Comparison of ENCODE assay signal across 9 mouse cellular contexts in genomic region chr2:34971080-34971888, GRCm38 (mm10). TPM values are rescaled to one million over a fixed set of nuclear protein-coding genes. Genes with fewer than 3 reads are reported as not detected.
"Had no signal": no experiment of that assay in that cellular context is flagged by ENCODE, and none has a peak within 500 bp of the region (broad histone marks: within the 10 kb centered on the region; RNA-seq: fewer than 3 reads in every experiment).

No protein-coding gene starts in this region.

- H3K4me3 ChIP-seq: midbrain, embryonic 12.5 days; myocyte; neural tube, embryonic 13.5 days; neural tube, embryonic 15.5 days had no signal

- H3K27me3 ChIP-seq: neural tube, embryonic 13.5 days; neural tube, embryonic 15.5 days had no signal

- H3K27ac ChIP-seq: midbrain, embryonic 12.5 days; neural tube, embryonic 13.5 days; neural tube, embryonic 15.5 days had no signal

- ATAC-seq: midbrain, embryonic 16.5 days had no signal

- H3K9ac ChIP-seq: lung, embryonic 14.5 days; midbrain, embryonic 12.5 days; neural tube, embryonic 13.5 days; neural tube, embryonic 15.5 days had no signal

- H3K4me1 ChIP-seq: midbrain, embryonic 12.5 days; neural tube, embryonic 15.5 days had no signal

- H3K36me3 ChIP-seq: midbrain, embryonic 12.5 days; neural tube, embryonic 13.5 days; neural tube, embryonic 15.5 days had no signal

- H3K9me3 ChIP-seq: midbrain, embryonic 12.5 days; neural tube, embryonic 13.5 days; neural tube, embryonic 15.5 days had no signal

- H3K4me2 ChIP-seq: lung, embryonic 14.5 days; midbrain, embryonic 12.5 days; neural tube, embryonic 13.5 days; neural tube, embryonic 15.5 days had no signal

- DNase-seq: right cerebral cortex, adult 18-20 months; right cerebral cortex, postnatal 25 days had no signal

RNA-seq across cellular contexts. Expression of gene Traf1, which starts 9.7 kb away (rescaled TPM):
- polyA plus RNA-seq: neural tube, embryonic 11.5 days had no signal
